Mouse (Mus musculus) C2C12 (cell line): ENCODE measurements at regions not wholly inside any gene's neighbourhood (a gene's known extent, or its start where the extent isn't known, plus 50 kb on each side); places are given as distances from the start of the nearest gene placed in this dataset.

Experiments
- CTCF ChIP-seq: IDR thresholded peaks from one replicate; pipeline ENCODE4 v1.5.1; 2011; ENCODE audit not compliant: control insufficient read depth, insufficient read depth, insufficient read length
- MAX ChIP-seq: IDR thresholded peaks from one replicate; pipeline ENCODE4 v1.6.1; 2011; ENCODE audit warnings: mild to moderate bottlenecking, control low read depth
- MYOG ChIP-seq: IDR thresholded peaks from one replicate; pipeline ENCODE4 v1.6.1; 2011; ENCODE audit not compliant: control insufficient read depth, insufficient read length; ENCODE audit errors: extremely low read depth

- TF ChIP-seq MYOG: no peak
- no peak for TF ChIP-seq CTCF
- TF ChIP-seq MAX: no peak
These were observed 140.5 kb upstream of the Rgmb start for GRCm38 (mm10) chr17:15971351-15971685.
